Mouse (Mus musculus) neural tube, embryonic 15.5 days (tissue): ENCODE measurements around the gene Xbp1. TPM values are rescaled to one million over a fixed set of nuclear protein-coding genes. Genes with fewer than 3 reads are reported as not detected.
"Not testable (repeated sequence)": the region's sequence is repeated elsewhere in the genome, so short reads cannot be mapped to it uniquely, and the experiment has no call there.

Experiments
- ATAC-seq: fragments of 200-750 bp; cut with Nextera tagmentation; 2 replicates; pipeline ENCODE4 v1.8.0; 2017; ENCODE audit warnings: mild to moderate bottlenecking, moderate TSS enrichment, moderate library complexity; ENCODE audit not compliant: low FRiP score
- H3K27ac ChIP-seq: fragments of 300-500 bp; sonication (generic); replicated peaks from 2 replicates; pipeline ENCODE4 v1.5.1; 2015; ENCODE audit warnings: mild to moderate bottlenecking, inconsistent platforms
- H3K27me3 ChIP-seq: fragments of 300-500 bp; sonication (generic); replicated peaks from 2 replicates; pipeline ENCODE4 v1.6.1; 2015; ENCODE audit warnings: inconsistent platforms
- H3K36me3 ChIP-seq: fragments of 300-500 bp; sonication (generic); 2 replicates; pipeline ENCODE4 v1.6.1; 2015; ENCODE audit warnings: inconsistent platforms
- H3K4me1 ChIP-seq: fragments of 300-500 bp; sonication (generic); 2 replicates; pipeline ENCODE4 v1.6.1; 2015; ENCODE audit warnings: inconsistent platforms
- H3K4me2 ChIP-seq: fragments of 300-500 bp; sonication (generic); 2 replicates; pipeline ENCODE4 v1.6.1; 2015; ENCODE audit warnings: inconsistent platforms, mild to moderate bottlenecking, moderate library complexity
- H3K4me3 ChIP-seq: fragments of 300-500 bp; sonication (generic); replicated peaks from 2 replicates; pipeline ENCODE4 v1.5.1; 2015; ENCODE audit warnings: mild to moderate bottlenecking, inconsistent platforms
- H3K9ac ChIP-seq: fragments of 300-500 bp; sonication (generic); replicated peaks from 2 replicates; pipeline ENCODE4 v1.6.1; 2015; ENCODE audit warnings: mild to moderate bottlenecking, inconsistent platforms
- H3K9me3 ChIP-seq: fragments of 300-500 bp; sonication (generic); replicated peaks from 2 replicates; pipeline ENCODE4 v1.6.1; 2016; ENCODE audit warnings: inconsistent platforms
- WGBS: fragments of 180-500 bp; shearing (Covaris S2); methylation state at CpG from one replicate; pipeline ENCODE4 v1.1.7; 2015; ENCODE audit warnings: mixed read lengths; 5-methylcytosine and 5-hydroxymethylcytosine counted together
- polyA plus RNA-seq: library from polyadenylated mRNA; unstranded; fragments of >200 nt; fragmentation: Nextera tagmentation; extraction: Ambion mirVana; gene quantifications from 2 replicates; pipeline ENCODE4 v1.2.1, GENCODE M21; 2015

Gene Xbp1
- polyA plus RNA-seq, 1 experiment from 2014 or later = 154 TPM

GRCm38 (mm10) chr11:5509215-5510098, 11.0 kb upstream of the Xbp1 start:
- ATAC-seq = no peak
- Histone ChIP-seq H3K27ac (no peak overlapping the region), H3K4me1 (no peaks in the 10 kb centered on the region), H3K27me3 (no peaks in the 10 kb centered on the region), H3K4me2 (no peak overlapping the region), H3K9me3 (no peaks in the 10 kb centered on the region), H3K9ac (no peak overlapping the region), H3K36me3 (no peaks in the 10 kb centered on the region), H3K4me3 (no peak overlapping the region)
- WGBS = 90% methylated on average over 8 of the region's 8 CpGs

GRCm38 (mm10) chr11:5510099-5510391, 10.4 kb upstream of the Xbp1 start:
- 87% methylated on average over 5 of the region's 5 CpGs for WGBS
- H3K9ac ChIP-seq = no peak overlapping the region
- ATAC-seq = no peak
- no peak overlapping the region for H3K27ac ChIP-seq
- no peak overlapping the region for H3K4me3 ChIP-seq
- H3K4me1 ChIP-seq = no peaks in the 10 kb centered on the region
- H3K4me2 ChIP-seq = no peak overlapping the region
- H3K36me3 ChIP-seq = no peaks in the 10 kb centered on the region
- H3K27me3 ChIP-seq = no peaks in the 10 kb centered on the region
- no peaks in the 10 kb centered on the region for H3K9me3 ChIP-seq

- H3K4me3 ChIP-seq, H3K9ac ChIP-seq, H3K36me3 ChIP-seq, H3K4me1 ChIP-seq, H3K27me3 ChIP-seq, H3K4me2 ChIP-seq, H3K27ac ChIP-seq, H3K9me3 ChIP-seq, ATAC-seq: not testable (repeated sequence)
- WGBS = no CpG with 5 or more reads among the region's 2 CpGs
Measured at GRCm38 (mm10) chr11:5510686-5511085, 9.8 kb upstream of the Xbp1 start.

- Histone ChIP-seq H3K4me2 (no peak overlapping the region), H3K4me1 (no peaks in the 10 kb centered on the region), H3K9me3 (no peaks in the 10 kb centered on the region), H3K27me3 (no peaks in the 10 kb centered on the region), H3K27ac (no peak overlapping the region), H3K36me3 (no peaks in the 10 kb centered on the region), H3K4me3 (no peak overlapping the region), H3K9ac (no peak overlapping the region)
- no peak for ATAC-seq
- WGBS = 83% methylated on average over 12 of the region's 12 CpGs
Measured at GRCm38 (mm10) chr11:5512099-5512725, 8.2 kb upstream of the Xbp1 start.

DNA sequence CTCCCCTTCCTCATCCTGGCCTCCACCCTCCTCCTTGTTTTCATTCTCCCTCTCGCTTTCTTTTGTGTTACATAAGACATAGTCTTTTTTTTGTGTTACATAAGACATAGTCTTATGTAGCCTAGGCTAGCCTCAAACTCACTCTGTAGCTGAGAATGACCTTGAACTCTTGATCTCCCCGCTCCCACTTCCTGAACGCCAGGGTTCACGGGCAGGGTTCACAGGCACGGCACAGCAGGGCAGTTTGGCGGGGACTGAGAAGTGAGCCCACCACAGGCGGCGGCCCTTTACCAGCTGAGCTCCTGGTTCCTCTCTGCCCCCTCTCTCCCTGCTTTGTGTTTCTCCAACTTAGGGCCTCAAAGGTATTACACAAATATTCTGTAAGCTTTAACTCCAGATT, 7.5 kb upstream of the Xbp1 start:
- H3K9me3 ChIP-seq = no peaks in the 10 kb centered on the region
- no peaks in the 10 kb centered on the region for H3K4me1 ChIP-seq
- no peaks in the 10 kb centered on the region for H3K36me3 ChIP-seq
- ATAC-seq = no peak
- no peak overlapping the region for H3K4me2 ChIP-seq
- no peak overlapping the region for H3K4me3 ChIP-seq
- no peak overlapping the region for H3K27ac ChIP-seq
- no peaks in the 10 kb centered on the region for H3K27me3 ChIP-seq
- no peak overlapping the region for H3K9ac ChIP-seq
- 86% methylated on average over 8 of the region's 8 CpGs for WGBS

- Histone ChIP-seq H3K27ac (no peak overlapping the region), H3K36me3 (no peaks in the 10 kb centered on the region), H3K9me3 (no peaks in the 10 kb centered on the region), H3K9ac (no peak overlapping the region), H3K27me3 (no peaks in the 10 kb centered on the region), H3K4me1 (no peaks in the 10 kb centered on the region), H3K4me3 (no peak overlapping the region), H3K4me2 (no peak overlapping the region)
- ATAC-seq = no peak
- WGBS = 88% methylated on average over 4 of the region's 4 CpGs
Measured at GRCm38 (mm10) chr11:5514091-5514490, 6.4 kb upstream of the Xbp1 start.

DNA sequence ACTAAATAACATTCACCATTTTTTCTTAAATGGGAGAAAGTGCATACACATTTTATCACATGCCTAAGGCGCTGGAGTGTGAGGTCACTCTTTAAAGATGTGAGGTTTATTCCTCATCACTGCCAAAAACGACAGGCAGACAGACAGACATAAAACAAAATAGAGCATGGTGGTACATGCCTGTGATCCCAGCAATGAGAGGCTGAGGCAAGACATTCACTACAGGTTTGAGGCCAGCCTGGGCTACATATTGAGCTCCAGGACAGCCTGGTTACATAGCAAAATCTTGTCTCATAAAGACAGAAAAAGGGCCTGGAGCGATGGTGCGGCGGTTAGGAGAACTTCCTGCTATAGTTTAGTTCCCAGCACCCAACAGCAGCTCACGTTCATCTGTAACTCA, 5.3 kb upstream of the Xbp1 start:
- H3K9me3 ChIP-seq = no peaks in the 10 kb centered on the region
- peaks cover 6% of the 10 kb centered on the region for H3K4me1 ChIP-seq
- no peaks in the 10 kb centered on the region for H3K36me3 ChIP-seq
- WGBS = 86% methylated on average over 6 of the region's 6 CpGs
- no peak overlapping the region for H3K27ac ChIP-seq
- no peaks in the 10 kb centered on the region for H3K27me3 ChIP-seq
- no peak overlapping the region for H3K4me2 ChIP-seq
- no peak overlapping the region for H3K9ac ChIP-seq
- no peak for ATAC-seq
- H3K4me3 ChIP-seq = no peak overlapping the region

GRCm38 (mm10) chr11:5515655-5516054, 4.8 kb upstream of the Xbp1 start:
- Histone ChIP-seq H3K27me3 (no peaks in the 10 kb centered on the region), H3K9ac (no peak overlapping the region), H3K9me3 (no peaks in the 10 kb centered on the region), H3K36me3 (no peaks in the 10 kb centered on the region), H3K4me1 (peaks cover 7% of the 10 kb centered on the region), H3K27ac (no peak overlapping the region), H3K4me3 (no peak overlapping the region), H3K4me2 (no peak overlapping the region)
- ATAC-seq = no peak
- WGBS = 84% methylated on average over 6 of the region's 6 CpGs

DNA sequence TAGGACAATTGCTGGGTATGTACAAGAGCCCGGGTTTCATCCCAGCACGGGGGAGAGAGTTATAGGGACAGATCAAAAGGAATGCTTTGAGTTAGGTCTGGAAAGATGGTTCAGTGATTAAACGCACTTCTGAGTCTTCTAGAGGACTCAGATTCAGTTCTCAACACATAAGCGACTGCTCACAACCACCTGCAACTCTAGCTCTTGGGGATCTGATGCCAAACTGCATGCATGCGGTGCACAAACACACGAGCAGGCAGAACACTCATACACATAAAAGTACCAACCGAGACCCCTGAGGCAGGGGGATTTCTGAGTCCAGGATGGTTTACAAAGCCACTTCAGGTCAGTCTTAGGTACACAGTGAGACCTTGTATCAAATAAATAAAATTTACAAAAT, 4.3 kb upstream of the Xbp1 start:
- H3K36me3 ChIP-seq = no peaks in the 10 kb centered on the region
- H3K4me2 ChIP-seq = no peak overlapping the region
- ATAC-seq = no peak
- no peak overlapping the region for H3K9ac ChIP-seq
- no peaks in the 10 kb centered on the region for H3K9me3 ChIP-seq
- H3K4me3 ChIP-seq = no peak overlapping the region
- peaks cover 7% of the 10 kb centered on the region for H3K4me1 ChIP-seq
- no peaks in the 10 kb centered on the region for H3K27me3 ChIP-seq
- H3K27ac ChIP-seq = no peak overlapping the region
- WGBS = 84% methylated on average over 7 of the region's 7 CpGs

DNA sequence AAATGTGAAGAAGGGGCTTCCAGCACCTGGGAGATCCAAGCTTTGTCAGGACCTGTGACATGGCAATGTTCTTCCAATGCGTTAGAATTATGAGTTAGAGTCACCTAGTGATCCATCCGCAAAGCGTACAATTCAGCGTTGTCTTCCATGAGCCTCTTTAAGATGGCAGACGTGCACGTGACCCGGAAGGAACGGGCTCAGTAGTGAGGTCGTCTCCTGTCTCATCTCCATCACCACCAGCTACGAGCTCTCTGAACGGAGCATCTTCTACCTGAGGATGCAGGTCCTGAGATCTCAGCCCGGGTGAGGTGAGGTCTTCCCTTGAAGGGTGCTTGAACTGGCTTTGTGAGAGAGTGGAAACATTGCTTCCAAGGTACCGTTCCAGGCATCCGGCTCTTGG, 3.8 kb upstream of the Xbp1 start:
- 92% methylated on average over 14 of the region's 14 CpGs for WGBS
- H3K4me1 ChIP-seq = peaks cover 7% of the 10 kb centered on the region

DNA sequence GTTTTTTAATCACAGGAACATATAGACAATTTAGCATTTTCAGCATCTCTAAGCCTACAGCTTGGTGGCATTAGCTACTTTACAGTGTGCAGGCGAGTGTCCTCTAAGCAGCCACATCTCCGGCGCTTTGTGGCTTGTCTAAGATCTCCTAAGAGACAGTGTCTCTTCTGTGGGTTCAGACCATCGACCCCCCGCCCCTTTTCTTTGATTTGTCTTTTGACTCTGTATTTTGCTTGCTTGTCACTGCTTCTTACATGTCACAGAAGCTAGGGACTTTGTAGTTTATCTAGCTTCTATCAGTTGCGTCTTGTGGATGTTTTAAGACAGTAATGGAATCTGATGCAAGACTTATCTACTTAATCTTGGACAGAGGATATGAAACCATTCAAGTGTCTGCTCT, 3.1 kb upstream of the Xbp1 start:
- Histone ChIP-seq H3K4me2 (no peak overlapping the region), H3K4me3 (no peak overlapping the region), H3K36me3 (no peaks in the 10 kb centered on the region), H3K4me1 (peaks cover 12% of the 10 kb centered on the region), H3K27ac (no peak overlapping the region), H3K27me3 (no peaks in the 10 kb centered on the region), H3K9ac (no peak overlapping the region), H3K9me3 (no peaks in the 10 kb centered on the region)
- no peak for ATAC-seq
- 89% methylated on average over 6 of the region's 6 CpGs for WGBS

More for the DNA sequence above, 3.8 kb upstream of the Xbp1 start:
- H3K27ac ChIP-seq = no peak overlapping the region
- H3K9me3 ChIP-seq = no peaks in the 10 kb centered on the region
- no peaks in the 10 kb centered on the region for H3K27me3 ChIP-seq
- no peaks in the 10 kb centered on the region for H3K36me3 ChIP-seq
- no peak overlapping the region for H3K9ac ChIP-seq
- H3K4me3 ChIP-seq = no peak overlapping the region
- ATAC-seq = no peak
- H3K4me2 ChIP-seq = no peak overlapping the region

DNA sequence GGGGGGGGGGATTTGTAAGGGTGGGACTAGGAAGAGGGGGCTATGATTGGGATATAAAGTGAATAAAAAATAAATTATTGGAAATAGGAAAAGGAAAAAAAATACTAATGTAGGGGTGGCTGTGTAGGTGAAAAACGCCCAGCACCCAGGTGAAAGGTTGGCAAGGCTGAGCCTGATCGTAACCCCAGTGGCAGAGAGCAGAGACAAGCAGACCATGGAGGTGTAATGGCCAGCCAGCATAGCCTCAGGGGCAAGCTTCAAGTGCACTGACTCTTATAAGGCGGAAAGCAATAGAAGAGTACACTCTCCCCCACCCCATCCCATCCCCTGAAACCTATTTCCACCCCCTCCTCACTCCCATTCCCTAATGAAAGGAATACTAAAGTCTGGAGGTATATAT, 778 bp upstream of the Xbp1 start:
- Histone ChIP-seq H3K4me3 (no peak overlapping the region), H3K27me3 (no peaks in the 10 kb centered on the region), H3K36me3 (peaks cover 20% of the 10 kb centered on the region), H3K9ac (no peak overlapping the region), H3K27ac (no peak overlapping the region), H3K9me3 (no peaks in the 10 kb centered on the region), H3K4me2 (0 out of 2 replicates have a peak overlapping the region, but pooled peaks have one; percentile 72), H3K4me1 (peaks cover 32% of the 10 kb centered on the region)
- 81% methylated on average over 3 of the region's 3 CpGs for WGBS
- ATAC-seq = no peak
